Mouse (Mus musculus): Measurements from ENCODE around the gene Lsm14b. TPM values are rescaled to one million over a fixed set of nuclear protein-coding genes. Genes with fewer than 3 reads are reported as not detected.

Gene Lsm14b
- polyA plus RNA-seq, 1 experiment from 2014 or later: 15.7 TPM

- H3K4me1 ChIP-seq: no peaks in the 10 kb centered on the region
- 67% methylated on average over 3 of the region's 3 CpGs for WGBS
- no peak for ATAC-seq (ENCODE audit: low FRiP score)
- no peak overlapping the region for H3K9ac ChIP-seq
- H3K9me3 ChIP-seq: no peaks in the 10 kb centered on the region
- no peak overlapping the region for H3K4me3 ChIP-seq (replicated peaks)
- peaks cover 32% of the 10 kb centered on the region for H3K36me3 ChIP-seq (replicated peaks)
- no peak overlapping the region for H3K4me2 ChIP-seq
- no peaks in the 10 kb centered on the region for H3K27me3 ChIP-seq
- no peak overlapping the region for H3K27ac ChIP-seq
These were observed 52.8 kb downstream of the Lsm14b start for GRCm38 (mm10) chr2:180077622-180078021.

- Histone ChIP-seq H3K27me3 (no peaks in the 10 kb centered on the region), H3K9ac (no peak overlapping the region), H3K9me3 (no peaks in the 10 kb centered on the region), H3K27ac (no peak overlapping the region), H3K4me1 (0 out of 2 replicates have a peak, but pooled peaks cover 2% of the 10 kb centered on the region), H3K4me3 (replicated peaks) (no peak overlapping the region), H3K4me2 (no peak overlapping the region), H3K36me3 (replicated peaks) (peaks cover 51% of the 10 kb centered on the region)
- 95% methylated on average over 8 of the region's 8 CpGs for WGBS
- ATAC-seq (ENCODE audit: low FRiP score): no peak
These were observed 55.9 kb downstream of the Lsm14b start for GRCm38 (mm10) chr2:180080680-180081079.

- H3K9me3 ChIP-seq: no peaks in the 10 kb centered on the region
- no peak overlapping the region for H3K27ac ChIP-seq
- no peak for ATAC-seq (ENCODE audit: low FRiP score)
- peaks cover 2% of the 10 kb centered on the region; the same call in 1 of the 2 replicates for H3K4me1 ChIP-seq
- no peak overlapping the region for H3K4me2 ChIP-seq
- H3K4me3 ChIP-seq (replicated peaks): no peak overlapping the region
- H3K9ac ChIP-seq: no peak overlapping the region
- WGBS: 91% methylated on average over 10 of the region's 10 CpGs
- H3K27me3 ChIP-seq: no peaks in the 10 kb centered on the region
- H3K36me3 ChIP-seq (replicated peaks): peaks cover 51% of the 10 kb centered on the region
These were observed 58.3 kb downstream of the Lsm14b start for GRCm38 (mm10) chr2:180083063-180083462.

- no peak overlapping the region for H3K27ac ChIP-seq
- no peak for ATAC-seq (ENCODE audit: low FRiP score)
- H3K4me1 ChIP-seq: peaks cover 2% of the 10 kb centered on the region; the same call in 1 of the 2 replicates
- 43% methylated on average over 3 of the region's 3 CpGs for WGBS
- H3K4me3 ChIP-seq (replicated peaks): no peak overlapping the region
- no peak overlapping the region for H3K9ac ChIP-seq
- H3K4me2 ChIP-seq: no peak overlapping the region
- no peaks in the 10 kb centered on the region for H3K27me3 ChIP-seq
- peaks cover 45% of the 10 kb centered on the region for H3K36me3 ChIP-seq (replicated peaks)
- H3K9me3 ChIP-seq: no peaks in the 10 kb centered on the region
These were observed 59.8 kb downstream of the Lsm14b start for GRCm38 (mm10) chr2:180084565-180084964.

Other genes starting within 250 kb of the Lsm14b start
- 5.2 and 5.8 TPM in 2 replicates for gene Taf4, start 48.3 kb upstream of the Lsm14b start, polyA plus RNA-seq (2016; fragmentation: Nextera tagmentation; extraction: Ambion mirVana)
- gene Psma7, start 17.4 kb downstream of the Lsm14b start, polyA plus RNA-seq (2016; fragmentation: Nextera tagmentation; extraction: Ambion mirVana): 666 and 694 TPM in 2 replicates
- 25.0 and 29.4 TPM in 2 replicates for gene Ss18l1, start 17.5 kb downstream of the Lsm14b start, polyA plus RNA-seq (2016; fragmentation: Nextera tagmentation; extraction: Ambion mirVana)
- 31.5 and 31.6 TPM in 2 replicates for gene Mtg2, start 45.6 kb downstream of the Lsm14b start, polyA plus RNA-seq (2016; fragmentation: Nextera tagmentation; extraction: Ambion mirVana)
- gene Hrh3, start 79.5 kb downstream of the Lsm14b start, polyA plus RNA-seq (2016; fragmentation: Nextera tagmentation; extraction: Ambion mirVana): 3.3 and 3.5 TPM in 2 replicates
- 46.2 and 46.9 TPM in 2 replicates for gene Osbpl2, start 94.3 kb downstream of the Lsm14b start, polyA plus RNA-seq (2016; fragmentation: Nextera tagmentation; extraction: Ambion mirVana)
- 213 and 225 TPM in 2 replicates for gene Adrm1, start 146.5 kb downstream of the Lsm14b start, polyA plus RNA-seq (2016; fragmentation: Nextera tagmentation; extraction: Ambion mirVana)
- gene Lama5, start 200.9 kb downstream of the Lsm14b start, polyA plus RNA-seq (2016; fragmentation: Nextera tagmentation; extraction: Ambion mirVana): 4.9 and 5.1 TPM in 2 replicates
- 464 and 488 TPM in 2 replicates for gene Rps21, start 232.4 kb downstream of the Lsm14b start, polyA plus RNA-seq (2016; fragmentation: Nextera tagmentation; extraction: Ambion mirVana)
- gene Cables2, start 248.5 kb downstream of the Lsm14b start, polyA plus RNA-seq (2016; fragmentation: Nextera tagmentation; extraction: Ambion mirVana): 17.7 and 20.8 TPM in 2 replicates

All from forebrain, embryonic 12.5 days (tissue).